Mouse (Mus musculus): ENCODE results near the gene Thap4. TPM values are rescaled to one million over a fixed set of nuclear protein-coding genes. Genes with fewer than 3 reads are reported as not detected.
"Not testable (repeated sequence)": the region's sequence is repeated elsewhere in the genome, so short reads cannot be mapped to it uniquely, and the experiment has no call there.

Thap4 gene
- total RNA-seq (2022) = 10 to 100 TPM; 33.6 to 45.6 (median 42.1) TPM

DNA sequence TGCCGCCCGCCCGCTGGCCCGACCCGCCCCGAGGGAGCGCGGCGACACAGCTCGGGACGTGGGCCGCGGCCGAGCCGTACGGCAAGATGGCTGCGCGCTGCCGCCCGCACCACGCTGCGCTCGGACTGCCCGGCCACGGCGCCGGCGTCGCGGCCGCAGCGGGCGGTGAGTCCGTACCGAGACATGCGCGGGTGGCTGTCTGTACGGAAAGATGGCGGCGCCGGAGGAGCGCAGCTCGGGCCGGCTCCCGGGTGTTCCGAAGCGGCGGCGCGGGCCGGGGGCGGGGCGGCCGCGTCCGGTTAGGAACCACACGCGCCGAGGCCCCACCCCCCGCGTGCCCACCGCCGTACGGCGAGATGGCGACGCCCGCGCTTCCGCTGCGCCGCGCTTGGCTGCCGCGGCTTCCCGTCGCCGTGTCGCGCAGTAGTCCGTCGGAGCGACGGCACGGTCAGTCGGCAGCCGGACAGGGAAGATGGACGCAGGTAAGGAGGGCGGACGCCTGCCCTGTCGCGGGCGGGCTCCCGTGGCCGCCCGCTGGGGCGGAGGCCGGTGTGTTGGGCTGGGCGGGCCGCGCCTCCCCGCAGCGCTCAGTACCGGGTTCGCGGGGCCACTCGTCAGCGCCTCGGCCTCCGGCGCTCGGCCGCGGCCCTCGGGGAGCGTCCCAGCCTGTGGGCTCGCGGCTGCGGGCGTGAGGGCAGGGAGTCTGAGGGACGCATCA is at the start of gene Thap4:
Gene Thap4, minus strand, starts transcription at position 292 of the 718 bp plus-strand sequence.
- DNase-seq (ENCODE audit: low spot score in 2 of 2) = peak; percentile 80 to 96

DNA sequence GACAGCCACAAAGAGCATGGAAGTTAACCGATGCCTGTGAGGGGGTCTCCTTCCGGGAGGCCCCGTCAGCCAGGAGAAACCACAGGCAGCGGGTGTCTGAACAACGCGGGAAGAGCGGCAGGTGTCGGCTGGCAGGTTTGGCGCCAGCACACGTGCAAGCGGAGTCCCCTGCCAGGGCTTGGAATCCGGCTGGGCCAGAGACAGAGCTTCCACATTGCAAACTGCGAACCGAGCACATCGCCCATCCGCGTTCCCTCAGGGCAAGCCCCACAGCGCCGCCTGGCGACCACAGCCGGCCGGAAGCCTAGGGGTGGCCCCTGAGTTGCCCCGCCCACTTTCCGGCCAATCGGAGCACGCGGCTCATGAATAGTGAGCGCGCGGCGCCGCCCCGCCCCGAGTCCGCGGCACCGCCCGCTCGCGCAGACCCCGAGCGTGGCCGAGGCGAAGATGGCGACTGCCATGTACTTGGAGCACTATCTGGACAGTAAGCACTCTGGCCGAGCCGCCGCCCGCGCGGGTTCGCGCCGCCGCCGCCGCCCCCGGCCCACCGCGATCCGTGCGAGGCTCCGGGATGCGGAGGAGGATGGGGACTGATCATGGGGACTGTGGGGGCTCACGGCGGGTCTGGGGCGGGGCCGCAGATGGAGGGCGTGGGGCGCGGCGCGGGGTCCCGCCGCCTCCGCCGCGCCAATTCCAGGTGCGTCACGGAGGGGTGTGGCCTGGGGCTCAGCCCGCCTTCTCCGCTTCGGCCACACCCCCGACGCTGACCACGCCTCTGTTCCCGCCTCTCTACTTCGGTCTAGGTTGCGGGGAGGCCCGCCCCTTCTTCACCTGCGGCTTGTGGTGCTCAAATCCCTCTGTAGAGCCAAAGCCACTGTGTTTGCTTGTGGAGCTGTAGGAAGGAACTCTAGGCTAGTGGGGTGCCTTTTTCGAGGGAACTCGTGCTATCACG is 49.2 kb upstream of the Thap4 start, which contains the start of gene Ing5:
Gene Ing5, plus strand, starts transcription at position 410 of the 952 bp plus-strand sequence.
- peak; percentile 98 to 100 for DNase-seq (ENCODE audit: low spot score in 2 of 2)

DNA sequence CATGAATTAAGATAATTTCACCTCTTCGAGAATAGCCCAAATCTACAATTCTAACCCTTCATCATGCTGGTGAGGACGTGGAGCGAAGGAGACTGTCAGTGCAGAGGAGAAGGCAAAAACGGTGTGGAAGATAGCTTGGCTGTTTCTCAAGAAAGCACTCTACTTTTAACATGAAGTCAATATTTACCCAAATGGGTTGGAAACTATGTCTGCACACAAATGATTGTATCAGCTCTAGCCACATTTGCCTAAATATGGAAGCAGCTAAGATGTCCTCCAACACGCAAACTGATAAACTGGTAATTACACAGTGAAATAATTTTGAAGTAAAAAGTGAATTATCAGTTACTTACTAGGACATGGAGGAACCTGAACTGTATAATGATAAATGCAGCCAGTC is 48.1 kb upstream of the Thap4 start:
- DNase-seq (ENCODE audit: low spot score in 2 of 2) = no peak

DNA sequence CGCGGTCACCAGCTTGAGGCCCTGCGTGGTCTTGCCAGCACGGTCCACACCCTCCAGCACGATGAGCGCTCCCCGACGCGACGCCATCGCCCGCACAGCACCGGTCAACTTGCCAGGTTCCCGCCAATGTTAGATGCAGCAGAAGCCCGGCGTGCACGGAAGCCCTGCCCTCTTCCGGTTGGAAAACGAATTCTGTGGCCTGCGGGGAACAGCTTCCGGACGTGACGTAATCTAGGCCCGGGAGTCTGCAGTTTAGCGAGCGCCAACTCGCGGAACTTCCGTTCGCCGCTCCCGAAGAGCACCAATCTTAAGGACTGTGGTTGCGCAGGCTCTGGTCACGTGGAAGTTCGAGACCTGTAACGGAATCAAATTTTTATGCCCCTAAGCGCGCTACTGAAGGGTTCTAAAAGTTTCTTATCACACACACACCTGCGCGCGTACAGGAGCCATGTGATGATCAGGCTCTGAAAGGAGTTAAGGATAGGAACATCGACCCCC is 47.1 kb upstream of the Thap4 start, which contains the start of gene Dtymk:
Gene Dtymk, minus strand, starts transcription at position 194 of the 498 bp plus-strand sequence.
- DNase-seq (ENCODE audit: low spot score in 2 of 2) = peak; percentile 82 to 94

DNA sequence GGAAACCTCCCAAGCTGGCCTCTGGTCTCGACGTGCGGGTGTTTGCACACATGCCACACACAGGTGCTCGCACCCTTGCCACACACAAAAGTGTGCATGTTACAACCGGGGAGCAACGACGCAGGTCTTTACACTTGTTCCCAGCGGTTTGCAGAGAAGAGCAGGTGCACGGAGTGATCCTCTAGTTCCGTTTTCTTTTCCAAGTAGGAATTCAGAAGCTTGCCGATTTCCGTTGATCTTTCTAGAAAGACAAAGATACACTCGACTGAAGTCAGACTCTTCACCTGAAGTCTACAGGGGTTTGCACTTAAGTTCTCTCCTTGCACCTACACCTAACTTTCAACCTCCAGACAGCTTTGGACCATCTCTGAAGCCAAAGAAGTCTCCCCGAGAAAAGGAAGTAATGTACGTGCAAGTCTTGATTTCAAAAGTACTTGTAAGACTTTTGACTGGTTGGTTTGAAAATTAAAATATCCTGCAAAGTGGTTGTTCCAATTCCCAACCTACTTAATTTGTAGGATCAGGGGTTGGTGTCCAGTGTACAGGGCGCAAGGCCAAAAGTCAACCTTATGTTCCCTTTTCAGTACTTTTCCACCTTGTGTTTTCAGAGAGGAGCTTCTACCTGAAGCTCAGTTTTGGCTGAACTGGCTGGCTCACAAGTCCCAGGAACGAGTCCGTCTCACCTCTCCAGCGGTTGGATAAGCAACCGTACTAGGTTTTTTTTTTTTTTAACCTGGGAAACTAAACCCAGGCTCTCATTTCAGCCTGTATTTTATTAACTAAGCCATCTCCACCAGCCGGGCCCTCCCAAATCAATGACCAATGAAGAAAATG is 46.2 kb upstream of the Thap4 start:
- DNase-seq (ENCODE audit: low spot score in 2 of 2) = no peak

DNA sequence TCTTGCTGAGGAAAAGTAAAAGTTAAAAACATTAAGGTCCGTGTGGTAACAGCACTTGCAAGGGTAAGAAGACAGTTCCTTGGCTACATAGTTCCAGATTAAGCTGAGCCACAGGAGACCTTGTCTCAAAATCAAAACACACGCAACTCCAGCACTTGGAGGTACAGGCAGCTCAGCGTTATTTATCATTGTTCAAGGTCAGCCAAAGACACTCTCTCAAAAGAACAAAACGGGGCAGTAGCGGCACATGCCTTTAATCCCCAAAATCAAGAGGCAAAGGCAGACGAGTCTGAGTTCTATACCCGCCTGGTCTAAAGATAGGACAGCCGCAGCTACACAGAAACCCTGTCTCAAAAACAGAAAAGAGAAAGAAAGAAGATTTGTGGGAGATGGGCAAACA is 41.2 kb upstream of the Thap4 start:
- no peak for DNase-seq (ENCODE audit: low spot score in 2 of 2)

DNA sequence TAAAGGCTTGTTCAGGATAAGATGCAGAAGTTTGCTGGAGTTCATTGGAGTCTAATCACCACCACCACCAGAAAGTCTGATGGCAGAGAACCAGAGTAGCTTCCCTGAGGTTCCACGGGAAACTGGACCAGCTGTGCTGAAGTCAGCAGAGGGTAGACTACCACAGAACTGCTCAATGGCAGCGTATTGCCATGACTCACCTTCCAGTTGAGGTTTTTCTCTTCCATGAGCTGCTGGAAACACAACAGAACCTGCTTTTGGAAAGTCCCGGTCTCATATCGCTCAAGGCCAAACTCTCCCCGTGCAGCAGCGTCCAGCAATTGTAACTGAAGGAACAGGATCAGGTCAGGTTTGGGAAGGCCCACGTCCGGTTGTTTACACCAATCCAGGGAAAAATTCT is 39.9 kb upstream of the Thap4 start:
- no peak for DNase-seq (ENCODE audit: low spot score in 2 of 2)

DNA sequence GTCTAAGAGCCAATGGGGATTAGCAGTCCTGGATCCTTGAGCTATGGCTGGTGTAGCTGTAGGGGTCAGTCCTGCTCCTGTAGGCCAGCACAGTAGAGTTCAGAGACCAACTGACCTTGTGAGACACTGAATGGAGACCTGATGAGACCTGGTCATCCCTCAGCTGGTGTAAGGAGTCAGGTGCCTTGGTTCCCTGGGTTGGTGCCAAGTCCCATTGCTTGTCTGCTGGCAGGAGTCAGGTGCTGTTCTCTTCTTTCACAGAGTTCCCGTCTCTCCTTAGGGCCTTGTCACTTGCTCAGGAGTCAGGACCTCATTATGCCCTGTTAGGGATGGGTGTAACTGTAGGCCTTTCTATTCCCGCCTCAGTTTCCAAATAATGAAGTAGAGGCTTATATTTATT is 32.2 kb upstream of the Thap4 start:
- no peak for DNase-seq (ENCODE audit: low spot score in 2 of 2)

DNA sequence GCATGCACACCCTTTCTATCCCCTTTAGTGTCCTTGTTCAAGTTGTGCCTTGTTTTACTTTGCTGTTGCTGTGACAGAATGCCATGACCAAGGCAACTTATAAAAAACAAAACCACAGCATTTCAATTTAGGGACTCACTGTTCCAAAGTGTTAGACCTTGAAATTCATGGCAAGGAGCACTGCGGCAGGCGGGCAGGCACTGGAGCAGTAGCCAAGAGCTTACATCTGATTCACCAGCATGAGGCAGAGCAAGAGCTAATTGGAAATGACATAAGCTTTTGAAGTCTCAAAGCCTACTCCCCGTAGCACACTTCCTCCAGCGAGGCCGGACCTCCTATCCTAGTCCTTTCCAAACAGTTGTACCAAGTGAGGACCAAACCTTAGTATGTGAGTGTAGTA is 22.0 kb upstream of the Thap4 start:
- no peak for DNase-seq (ENCODE audit: low spot score in 2 of 2)

DNA sequence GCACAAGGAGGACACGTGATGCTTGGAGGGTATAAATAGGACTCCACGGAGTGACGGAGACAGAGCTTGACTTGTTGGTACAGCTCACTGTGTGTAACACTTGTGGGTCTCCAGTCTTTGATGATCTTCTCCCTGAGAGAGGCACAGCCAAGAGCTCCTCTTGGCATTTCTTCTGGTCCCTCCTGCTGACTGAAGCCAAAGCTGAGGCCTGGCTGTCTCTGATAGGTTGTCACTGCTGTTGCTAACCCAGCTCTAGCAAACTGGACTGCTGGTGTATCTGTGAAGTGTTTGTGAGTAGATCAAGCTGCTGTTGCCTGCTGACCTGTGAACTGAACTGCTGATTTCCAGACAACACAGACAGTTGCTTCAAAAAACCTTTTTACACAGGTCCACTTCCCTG is 15.2 kb upstream of the Thap4 start:
- no peak for DNase-seq (ENCODE audit: low spot score in 2 of 2)

DNA sequence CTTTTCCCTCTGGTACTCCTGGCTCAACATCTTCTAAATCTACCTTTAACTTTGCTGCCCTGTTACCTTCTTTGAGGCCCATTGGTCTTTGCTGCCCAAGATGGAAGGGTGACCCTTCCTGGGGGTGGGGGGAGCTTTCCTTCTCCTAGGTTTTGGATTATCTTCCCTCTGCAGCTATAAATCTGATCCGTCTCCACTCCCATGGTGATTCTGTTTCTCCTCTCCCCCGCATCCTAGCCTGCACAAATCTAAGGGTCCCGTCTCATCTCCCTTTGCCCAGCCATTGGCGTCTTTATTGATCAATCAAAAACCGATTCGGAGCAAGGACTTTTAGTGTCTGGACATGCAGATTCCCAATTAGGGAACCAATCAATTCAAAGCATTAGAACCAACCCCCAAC is 12.9 kb upstream of the Thap4 start:
- DNase-seq (ENCODE audit: low spot score in 2 of 2) = no peak

DNA sequence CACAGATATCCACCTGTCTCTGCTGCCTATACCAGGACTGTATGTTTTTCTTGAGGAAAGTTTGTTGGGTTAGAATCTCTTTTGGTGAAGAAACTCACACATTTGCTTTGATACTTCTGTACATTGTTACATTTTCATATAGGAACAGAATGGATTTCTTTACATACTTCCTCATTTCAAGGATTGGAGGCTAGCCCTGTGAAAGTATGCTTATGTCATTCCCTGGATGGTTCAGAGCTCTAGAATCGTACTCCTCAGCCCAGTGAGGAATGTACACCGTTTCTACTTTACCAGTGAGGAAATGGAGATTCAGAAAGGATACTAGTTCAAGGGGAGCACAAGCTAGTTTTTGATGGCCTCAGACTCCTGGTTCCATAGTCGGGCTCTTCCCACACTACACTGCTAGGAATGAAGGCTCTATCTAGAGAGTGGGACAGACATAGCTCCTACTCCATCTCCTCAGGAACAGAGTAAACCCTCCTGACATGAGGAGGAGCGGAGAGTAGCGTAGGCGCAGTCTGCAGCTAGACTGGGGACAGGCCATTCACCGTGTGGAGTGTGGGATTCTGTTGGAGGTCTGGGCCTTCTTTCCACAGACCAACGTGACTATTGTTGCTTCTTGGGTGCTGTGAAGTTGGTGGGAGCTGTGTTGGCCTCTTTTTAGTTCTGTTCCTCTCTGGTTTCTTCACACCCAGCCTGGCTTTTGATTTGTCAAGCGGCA is 10.4 kb upstream of the Thap4 start:
- no peak for DNase-seq (ENCODE audit: low spot score in 2 of 2)

DNA sequence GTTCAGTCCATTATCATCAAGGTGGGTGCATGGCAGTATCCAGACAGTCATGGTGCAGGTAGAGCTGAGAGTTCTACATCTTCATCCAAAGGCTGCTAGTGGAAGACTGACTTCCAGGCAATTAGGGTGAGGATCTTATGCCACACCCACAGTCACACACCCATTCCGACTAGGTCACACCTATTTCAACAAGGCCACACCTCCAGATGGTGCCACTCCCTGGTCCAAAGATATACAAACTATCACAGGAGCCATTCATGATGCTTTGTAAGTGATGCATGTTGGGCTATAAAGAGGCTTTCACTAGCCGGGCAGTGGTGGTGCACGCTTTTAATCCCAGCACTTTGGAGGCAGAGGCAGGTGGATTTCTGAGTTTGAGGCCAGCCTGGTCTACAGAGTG is 8.9 kb upstream of the Thap4 start:
- DNase-seq (ENCODE audit: low spot score in 2 of 2) = not testable (repeated sequence)

DNA sequence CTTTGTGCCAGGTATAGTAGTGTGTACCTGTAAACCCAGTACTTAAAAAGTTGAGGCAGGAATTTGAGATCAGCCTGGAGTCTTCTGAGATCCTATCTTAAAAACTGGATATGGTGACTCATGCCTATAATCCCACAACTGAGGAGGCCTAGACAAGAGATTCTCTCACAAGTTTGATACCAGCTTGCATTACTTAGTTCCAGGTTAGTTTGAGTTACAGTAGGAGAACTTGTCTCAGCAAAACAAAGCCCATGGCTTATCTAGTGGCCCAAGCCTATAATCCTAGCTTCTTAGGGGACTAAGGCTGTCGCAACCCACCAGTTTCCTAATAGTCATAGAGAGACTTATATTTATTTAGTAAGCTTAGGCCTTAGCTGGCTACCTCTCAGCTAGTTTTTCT is 5.4 kb upstream of the Thap4 start:
- no peak for DNase-seq (ENCODE audit: low spot score in 2 of 2)

DNA sequence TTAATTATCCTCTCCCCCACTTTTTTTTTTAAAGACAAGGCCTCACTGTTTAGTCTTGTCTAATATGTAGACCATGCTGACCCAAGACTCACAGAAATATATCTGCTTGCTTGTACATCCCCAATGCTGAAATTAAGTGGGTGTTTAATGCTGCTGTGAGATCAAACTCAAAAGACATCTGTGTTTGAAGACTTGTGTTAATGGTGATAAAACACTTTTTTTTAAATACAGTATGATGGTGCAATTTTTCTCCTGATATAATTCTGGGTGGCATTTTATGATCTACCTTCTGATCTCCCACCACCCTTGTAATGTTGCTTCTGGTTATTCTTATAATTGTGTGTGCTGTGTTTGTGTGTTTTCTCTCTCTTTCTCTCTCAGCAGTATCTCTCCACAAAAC is 1.5 kb upstream of the Thap4 start:
- no peak for DNase-seq (ENCODE audit: low spot score in 2 of 2)

DNA sequence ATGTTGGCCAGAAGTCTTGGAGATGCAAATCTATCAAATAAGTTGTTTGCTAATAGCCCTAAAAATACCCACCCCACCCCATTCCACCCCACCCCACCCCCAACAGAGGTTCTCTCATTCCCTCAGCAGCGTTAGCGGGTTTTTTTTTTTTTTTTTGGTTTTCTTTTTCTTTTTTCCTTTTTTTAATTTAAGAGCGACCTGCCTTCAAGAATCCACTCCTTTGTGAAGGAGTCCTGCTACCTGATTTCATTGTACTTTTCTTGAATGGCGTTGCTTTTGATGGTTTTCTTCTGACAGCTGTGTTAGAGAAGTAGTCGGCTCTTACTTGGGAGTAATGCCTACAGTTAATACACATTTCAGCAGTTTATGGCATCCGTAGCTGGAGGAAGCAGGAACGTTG is 954 bp upstream of the Thap4 start:
- DNase-seq (ENCODE audit: low spot score in 2 of 2) = no peak

DNA sequence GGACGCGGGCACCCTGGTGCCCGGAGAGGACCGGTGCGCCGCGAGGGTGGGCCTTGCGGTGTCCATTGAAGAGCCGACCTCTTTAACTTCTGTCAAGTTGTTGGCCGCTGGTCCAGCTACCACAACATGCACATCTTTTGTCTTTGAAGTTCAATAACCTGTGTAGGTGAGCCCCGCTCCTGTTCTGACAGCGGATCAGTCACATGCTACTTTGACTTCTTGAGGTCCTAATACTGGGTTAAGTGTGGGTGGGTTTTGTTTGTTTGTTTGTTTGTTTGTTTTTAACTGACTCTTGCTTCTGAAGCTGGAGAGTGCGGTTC is 587 bp upstream of the Thap4 start:
- DNase-seq (ENCODE audit: low spot score in 2 of 2) = peak in 1 of 2 experiments; percentile 38

DNA sequence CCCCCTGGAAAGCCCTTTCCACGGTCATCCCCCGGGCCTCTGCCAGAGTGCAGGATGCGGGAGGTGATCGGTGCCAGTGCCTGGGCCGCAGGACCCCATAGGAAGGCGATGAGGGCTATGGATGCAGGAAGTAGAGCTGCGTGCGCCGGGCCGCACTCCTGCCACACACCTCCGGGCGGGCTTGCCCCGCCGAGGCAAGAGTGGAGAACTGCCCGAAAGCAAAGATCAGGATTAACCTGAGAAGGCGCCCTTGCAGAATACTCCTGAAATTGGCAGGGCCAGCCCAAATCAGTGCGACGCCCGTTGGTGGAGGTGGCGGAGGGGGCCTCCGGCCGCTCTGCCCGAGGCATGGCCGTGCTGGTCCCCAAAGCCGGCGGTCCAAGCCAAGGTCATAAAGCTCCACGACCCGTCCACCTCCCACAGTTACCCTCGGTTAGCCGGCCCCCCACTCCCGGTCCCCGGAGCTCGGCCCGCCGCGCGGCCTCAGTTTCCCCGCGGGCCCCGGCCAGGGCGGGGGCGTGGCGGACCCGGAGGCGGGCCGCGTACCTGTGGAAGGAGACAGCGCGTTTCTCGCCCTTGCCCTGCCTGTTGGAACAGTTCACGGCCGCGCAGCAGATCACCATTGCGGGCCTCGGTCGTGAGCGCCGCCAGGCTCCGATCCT is 622 bp downstream of the Thap4 start:
- peak; percentile 31 to 50 for DNase-seq (ENCODE audit: low spot score in 2 of 2)

DNA sequence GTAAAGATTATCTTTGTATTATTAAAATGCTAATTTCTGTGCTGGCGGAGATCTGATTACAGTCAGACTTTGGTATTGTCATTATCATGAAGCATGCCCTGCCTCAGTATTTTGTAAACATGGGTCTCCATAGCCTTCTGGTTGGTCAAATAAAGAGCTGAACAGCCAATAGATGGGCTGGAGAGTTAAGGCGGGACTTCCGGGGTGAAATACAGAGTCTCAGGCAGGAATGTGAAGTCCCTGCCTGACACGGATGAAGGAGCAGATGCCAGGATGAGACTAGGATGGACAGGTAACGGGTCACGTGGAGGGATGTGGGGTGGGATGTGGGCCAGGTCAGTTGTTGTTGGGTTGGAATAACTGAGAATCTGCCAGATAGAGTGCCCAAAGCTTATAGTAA is 3.4 kb downstream of the Thap4 start, which contains the start of gene Atg4b:
Gene Atg4b, plus strand, starts transcription at position 211 of the 400 bp plus-strand sequence.
- DNase-seq (ENCODE audit: low spot score in 2 of 2) = no peak

DNA sequence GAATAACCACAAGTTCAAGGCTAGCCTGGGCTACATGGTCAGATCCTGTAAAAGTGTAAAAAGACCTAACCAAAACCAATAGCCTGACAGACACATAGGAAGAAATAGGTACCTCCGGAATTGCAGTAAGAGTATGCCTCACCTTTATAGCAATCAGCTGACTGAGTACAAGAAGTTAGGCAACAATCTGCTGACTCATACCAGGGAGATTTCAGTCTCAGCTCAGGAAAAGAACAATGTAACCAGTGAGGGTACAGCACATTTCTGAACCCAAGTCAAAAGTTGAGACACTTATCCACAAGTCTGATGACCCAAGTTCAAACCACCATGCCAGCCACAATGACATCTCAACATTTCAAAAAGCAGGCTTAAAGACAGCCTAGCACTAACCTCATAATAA is 6.1 kb downstream of the Thap4 start:
- DNase-seq (ENCODE audit: low spot score in 2 of 2) = no peak

Data from left cerebral cortex, adult 8-10 months (tissue).